Mouse (Mus musculus) neutrophil, adult 83 days (primary cell): ENCODE results near the gene Glo1. TPM values are rescaled to one million over a fixed set of nuclear protein-coding genes. Genes with fewer than 3 reads are reported as not detected.

ENCODE experiments used
- total RNA-seq, 2 experiments: library from RNA; stranded (reverse); gene quantifications; one replicate each; pipeline ENCODE4 v1.2.4; 2023

The Glo1 gene
- 10 to 100 TPM; 26.0 to 28.0 TPM for total RNA-seq

GRCm38 (mm10) chr17:30626719-30627118 is at the start of gene Glo1:
Gene Glo1 (minus strand): TSS chr17:30626871.

GRCm38 (mm10) chr17:30624132-30624531 is 2.5 kb downstream of the Glo1 start, which contains the start of gene Dnah8:
Gene Dnah8 (plus strand): TSS chr17:30624354.

GRCm38 (mm10) chr17:30575941-30576773 is 50.5 kb downstream of the Glo1 start, which contains the start of gene Btbd9:
Gene Btbd9 (minus strand): TSS chr17:30576488.

Other genes with a start within 250 kb of the Glo1 start
- gene Btbd9, start 50.4 kb downstream of the Glo1 start, total RNA-seq, result 10 to 100 TPM; 49.9 to 59.1 TPM
- 10 to 100 TPM; 23.2 to 29.8 TPM for gene Dnah8, start 2.5 kb downstream of the Glo1 start, total RNA-seq